Mouse (Mus musculus) left cerebral cortex, postnatal 25 days (tissue): Measurements from ENCODE around the gene Sgo2b. TPM values are rescaled to one million over a fixed set of nuclear protein-coding genes. Genes with fewer than 3 reads are reported as not detected.
"Not testable (repeated sequence)": the region's sequence is repeated elsewhere in the genome, so short reads cannot be mapped to it uniquely, and the experiment has no call there.

Experiments
- DNase-seq, 2 experiments: peaks; one replicate each; pipeline ENCODE4 v3.0.0; 2022; ENCODE audit warnings: low spot score in 2 of 2, mixed read lengths in 1 of 2
- intact Hi-C: fragments of 180-260 bp; cut with DNase I; formaldehyde crosslinking; loops from one replicate; pipeline ENCODE4 v1.15.1; 2025
- total RNA-seq, 2 experiments: library from RNA; stranded (reverse); gene quantifications; 2 replicates each; pipeline ENCODE4 v1.2.3; 2021

The Sgo2b gene
- not detected for total RNA-seq

DNA sequence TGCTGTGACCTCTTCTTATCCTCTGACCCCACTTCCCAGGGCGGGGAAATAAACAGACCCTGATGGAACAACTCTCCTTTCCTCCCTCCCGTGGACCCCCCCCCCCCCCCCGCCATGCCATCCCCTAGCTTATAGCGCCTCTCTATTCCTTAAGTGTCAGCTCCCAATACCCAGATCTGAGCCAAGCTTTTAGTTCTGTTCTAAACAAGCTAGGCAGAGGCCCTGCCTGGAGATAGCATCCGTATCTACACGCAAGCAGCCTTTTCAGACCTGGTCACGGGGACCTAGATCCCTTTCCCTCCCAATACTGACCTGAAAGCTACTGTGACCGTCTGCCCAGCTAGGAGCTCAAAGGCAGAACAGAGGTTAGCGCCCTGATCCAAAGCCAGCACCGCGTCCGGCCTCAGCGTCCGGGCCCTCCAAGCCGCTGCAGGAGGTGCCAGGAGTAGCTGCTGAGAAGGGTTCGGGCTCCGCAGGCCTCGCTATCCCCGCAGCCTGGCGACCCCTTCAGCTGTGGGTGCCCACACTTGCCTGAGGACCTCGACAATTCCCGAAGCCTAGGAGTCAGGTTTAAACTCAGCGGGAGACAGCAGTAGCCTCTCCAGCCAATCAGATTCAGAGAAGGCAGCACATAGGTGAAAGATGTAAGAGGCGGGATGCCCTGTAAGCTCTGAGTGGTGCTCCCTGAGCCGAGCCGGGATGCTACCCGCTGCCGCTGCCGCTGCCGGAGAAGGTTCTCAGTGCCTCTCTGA is at the start of gene Sgo2b:
Gene Sgo2b, minus strand, starts transcription at position 623 of the 752 bp plus-strand sequence.
- peak in 1 of 2 experiments; percentile 14 for DNase-seq
- intact Hi-C loops: no loop called here

DNA sequence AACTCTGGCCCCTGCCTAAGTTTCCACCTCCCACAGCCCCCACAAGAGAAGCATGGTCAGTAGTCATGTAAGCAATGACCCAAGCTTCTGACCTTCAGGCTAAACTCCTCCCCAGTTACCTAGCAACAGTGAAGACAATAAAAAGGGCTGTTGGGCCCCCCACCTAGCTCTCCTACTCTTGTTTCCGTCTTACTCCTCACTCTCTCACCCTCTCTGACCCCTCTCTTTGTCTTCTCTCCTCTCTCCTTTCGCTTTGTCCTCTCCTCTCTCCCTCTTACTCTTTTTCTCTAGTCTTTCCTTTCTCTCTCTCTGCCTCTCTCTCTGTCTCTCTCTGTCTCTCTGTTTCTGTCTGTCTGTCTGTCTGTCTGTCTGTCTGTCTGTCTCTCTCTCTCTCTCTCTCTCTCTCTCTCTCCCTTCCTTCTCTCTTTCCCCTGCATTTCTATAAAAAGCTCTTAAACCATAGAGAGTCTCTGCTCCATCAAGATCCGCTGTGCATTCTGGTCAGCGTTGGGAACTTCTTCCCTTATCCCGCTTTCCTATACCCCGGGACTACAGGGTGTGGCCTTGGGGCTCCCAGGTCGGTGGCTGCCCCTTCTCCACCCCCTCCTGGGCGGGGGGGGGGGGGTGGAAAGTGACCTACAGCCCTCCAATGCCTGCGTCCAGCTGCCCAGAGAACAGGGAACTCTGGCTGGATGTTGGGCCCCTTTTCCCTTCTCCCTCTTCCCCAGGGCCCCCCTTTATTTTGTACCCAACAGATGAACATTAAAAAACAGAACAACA is 18.8 kb upstream of the Sgo2b start:
- DNase-seq, intact Hi-C loops: not testable (repeated sequence)

DNA sequence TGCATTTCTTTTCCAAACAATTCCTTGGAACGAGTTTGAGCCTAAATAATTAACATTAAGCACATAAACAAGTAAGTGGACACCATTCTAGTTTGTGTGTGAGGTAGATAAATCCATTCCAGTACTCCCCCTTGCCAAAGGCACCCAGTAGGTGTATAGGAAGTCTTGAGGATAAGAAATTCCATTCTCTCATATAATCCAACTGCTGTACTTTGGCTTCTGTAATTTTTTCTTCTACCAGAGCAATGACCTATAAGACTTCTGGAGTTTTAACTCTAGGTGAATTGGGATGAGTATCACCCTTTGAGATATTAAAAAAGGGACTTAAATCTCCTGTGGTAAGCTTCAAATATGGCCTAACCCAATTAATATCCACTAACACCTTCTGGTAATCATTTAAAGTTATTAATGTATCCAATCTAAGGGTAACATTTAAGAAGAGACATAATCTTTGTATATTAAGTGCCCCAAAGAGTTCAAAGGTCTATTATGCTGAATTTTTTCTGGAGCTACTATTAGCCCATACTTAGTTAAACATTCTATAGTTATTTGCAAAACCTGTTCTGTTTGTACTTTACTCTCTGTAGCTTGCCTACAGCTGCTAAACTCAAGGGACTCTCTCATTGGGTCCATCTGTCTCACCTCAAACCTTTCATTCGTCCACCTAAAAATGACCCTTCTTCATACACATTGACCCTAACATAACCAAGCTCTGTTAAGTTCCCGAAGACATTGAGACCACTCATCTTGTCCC is 9.2 kb upstream of the Sgo2b start:
- intact Hi-C loops: no loop called here
- no peak for DNase-seq

DNA sequence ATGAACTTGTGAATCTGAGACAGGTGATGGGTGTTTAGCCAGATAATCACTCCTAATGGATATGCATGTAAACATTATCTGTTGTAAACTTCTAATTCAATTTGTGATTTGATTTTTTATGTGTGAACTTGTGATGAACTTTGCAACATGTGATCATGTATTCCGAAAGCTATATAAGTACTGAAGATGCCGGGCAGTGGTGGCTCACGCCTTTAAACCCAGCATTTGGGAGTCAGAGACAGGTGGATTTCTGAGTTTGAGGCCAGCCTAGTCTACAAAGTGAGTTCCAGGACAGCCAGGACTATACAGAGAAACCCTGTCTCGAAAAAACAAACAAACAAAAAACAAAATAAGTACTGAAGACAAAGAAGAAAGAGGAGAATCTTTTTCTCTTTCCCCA is 1.8 kb upstream of the Sgo2b start:
- intact Hi-C loops, DNase-seq: not testable (repeated sequence)

DNA sequence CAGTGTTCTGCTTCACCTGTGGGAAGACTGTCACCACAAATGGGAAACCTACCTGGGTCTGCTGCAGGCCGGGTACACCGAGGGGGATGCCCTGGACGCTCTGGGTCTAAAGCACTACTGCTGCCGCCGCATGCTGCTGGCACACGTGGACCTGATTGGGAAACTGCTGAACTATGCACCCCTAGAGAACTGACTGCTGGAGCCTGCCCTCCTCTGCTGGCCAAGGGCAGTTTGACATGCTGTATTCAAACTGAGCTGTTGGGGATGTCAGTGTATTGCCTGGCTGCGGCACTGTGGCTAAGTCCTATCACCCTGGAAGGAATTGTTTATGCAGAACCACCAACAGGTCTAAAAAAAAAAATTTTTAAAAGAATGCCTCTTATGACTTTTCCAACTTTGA is 18.9 kb downstream of the Sgo2b start:
- intact Hi-C loops: no loop called here
- DNase-seq: no peak

DNA sequence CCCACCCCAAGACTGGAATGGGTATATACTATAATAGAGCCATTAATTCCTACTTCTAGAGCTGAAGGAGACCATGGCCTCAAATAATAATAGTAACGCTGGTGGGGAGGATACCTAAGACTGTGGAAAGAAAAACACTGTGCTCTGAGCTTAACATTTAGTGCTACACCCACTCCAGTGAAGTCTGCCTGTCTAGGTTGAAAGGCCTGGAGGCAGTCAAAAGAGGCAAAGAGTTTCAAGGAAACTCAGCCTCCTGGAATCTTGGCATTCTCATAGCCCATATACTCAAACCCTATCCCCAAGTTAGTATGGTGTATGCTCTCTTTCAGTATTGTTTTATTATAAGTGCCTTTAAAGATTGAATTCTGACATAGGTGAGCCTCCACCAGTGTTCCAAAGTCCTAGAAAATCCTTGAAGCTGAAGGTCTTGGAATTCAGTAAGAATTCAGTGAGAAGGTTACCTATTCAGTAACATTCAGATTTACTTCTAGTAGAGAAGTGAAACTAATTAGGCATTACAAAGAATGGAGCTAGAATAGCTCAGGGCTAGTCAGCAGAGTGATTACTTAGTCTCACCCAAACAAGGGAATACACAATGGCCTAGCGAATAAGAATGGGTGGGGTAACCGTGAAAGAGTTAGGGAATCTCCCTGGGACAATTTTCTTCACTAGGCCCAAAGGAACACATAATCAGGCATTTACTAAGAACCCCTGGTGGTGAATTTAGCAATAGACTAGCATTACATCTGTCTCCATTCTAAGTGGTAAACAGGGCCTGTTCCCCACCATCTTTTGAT is 22.5 kb downstream of the Sgo2b start:
- intact Hi-C loops: no loop called here

DNA sequence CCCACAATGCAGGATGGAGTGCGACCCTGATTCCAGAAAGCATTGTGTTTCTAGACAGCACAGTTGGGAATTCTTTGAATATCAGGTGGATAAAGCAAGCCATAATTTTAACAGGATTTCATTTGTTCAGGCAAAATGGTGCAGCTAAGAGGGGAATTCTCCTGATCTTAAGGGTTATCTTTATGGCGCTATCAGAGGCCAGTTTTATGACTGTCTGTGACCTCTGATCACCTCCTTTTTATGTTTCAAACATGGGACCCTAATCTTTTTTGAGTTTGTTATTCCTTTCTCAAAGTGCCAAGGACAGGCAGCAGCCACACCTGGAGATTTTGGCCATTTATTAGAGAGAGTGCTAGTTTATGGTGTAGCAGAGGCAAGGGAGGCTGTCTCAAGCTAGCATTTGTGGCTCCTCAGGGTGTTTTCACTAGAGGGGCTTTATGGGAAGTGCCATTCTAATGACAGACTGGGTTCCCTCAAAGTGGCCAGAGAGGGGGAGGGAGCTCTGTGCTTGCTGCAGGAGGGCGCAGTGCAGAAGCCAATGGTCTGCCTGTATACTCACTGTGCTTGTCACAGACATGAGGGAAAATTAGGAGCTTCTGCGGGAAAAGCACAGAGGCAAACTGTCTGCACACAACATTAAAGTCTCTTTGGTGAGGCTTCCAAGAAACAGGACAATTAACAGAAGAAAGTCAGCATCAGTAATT is 30.6 kb downstream of the Sgo2b start:
- DNase-seq: no peak
- intact Hi-C loops: no loop called here

More for the DNA sequence above, 22.5 kb downstream of the Sgo2b start:
- no peak for DNase-seq

DNA sequence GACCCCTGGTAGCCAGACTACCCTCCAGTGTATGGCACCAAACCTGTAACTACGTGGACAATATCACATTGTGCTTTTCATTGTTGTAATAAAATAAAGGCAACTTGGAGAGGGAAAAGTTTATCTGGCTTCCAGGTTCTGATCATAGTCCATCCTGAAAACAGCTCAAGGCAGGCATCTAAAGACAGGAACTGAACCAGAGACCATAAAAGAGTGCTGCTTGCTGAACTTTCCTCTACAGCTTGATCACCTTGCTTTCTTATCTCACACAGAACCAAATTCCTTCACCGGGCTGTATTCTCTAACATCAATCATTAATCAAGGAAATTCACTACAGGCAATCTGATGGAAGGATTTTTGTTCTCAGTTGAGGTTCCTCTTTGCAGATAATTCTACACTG is 57.0 kb downstream of the Sgo2b start:
- intact Hi-C loops: no loop called here

DNA sequence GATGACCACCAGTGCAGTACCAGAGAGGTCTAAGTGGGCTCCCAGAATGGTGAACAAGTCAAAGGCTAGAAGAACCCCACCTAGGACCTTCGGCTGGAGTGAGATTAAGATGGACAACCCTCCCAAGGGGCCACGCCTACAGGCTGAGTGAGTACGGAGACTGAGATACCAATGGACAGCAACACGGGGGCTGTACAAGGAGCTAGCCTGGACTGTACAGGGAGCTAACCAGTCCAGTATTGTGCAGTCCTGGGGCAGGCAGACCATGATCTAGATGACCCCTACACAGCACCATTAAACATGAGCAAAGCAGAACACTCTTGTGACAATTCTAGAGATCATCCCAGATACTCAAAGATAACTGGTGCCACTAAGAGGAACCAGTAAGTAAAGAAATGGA is 73.7 kb downstream of the Sgo2b start:
- intact Hi-C loops: no loop called here

More for the DNA sequence above, 57.0 kb downstream of the Sgo2b start:
- DNase-seq: no peak

DNA sequence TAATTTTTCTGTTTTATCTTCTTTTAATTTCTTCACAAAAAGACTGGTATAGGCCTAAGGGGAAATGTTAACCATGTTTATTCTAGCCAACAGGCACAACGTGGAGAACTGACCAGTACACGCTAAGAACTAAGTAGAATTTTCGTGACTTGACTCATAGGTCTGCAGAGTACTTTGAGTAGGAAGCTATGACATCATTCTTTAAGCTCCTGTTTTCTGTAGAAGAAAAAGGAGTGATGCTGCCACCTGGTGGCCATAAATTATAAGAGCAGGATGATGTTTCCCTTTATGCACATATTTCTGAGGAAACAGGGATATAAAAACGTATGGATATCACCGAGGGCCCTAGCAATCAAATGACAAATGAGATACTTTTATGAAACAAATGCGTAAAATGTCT is 74.7 kb downstream of the Sgo2b start:
- intact Hi-C loops: loop anchor here (2.0 kb wide), 2 partner anchors 999 to 1797 kb away; no protein-coding TSS in a partner anchor
- peak; percentile 87 to 92 for DNase-seq

More for the DNA sequence above, 73.7 kb downstream of the Sgo2b start:
- no peak for DNase-seq

DNA sequence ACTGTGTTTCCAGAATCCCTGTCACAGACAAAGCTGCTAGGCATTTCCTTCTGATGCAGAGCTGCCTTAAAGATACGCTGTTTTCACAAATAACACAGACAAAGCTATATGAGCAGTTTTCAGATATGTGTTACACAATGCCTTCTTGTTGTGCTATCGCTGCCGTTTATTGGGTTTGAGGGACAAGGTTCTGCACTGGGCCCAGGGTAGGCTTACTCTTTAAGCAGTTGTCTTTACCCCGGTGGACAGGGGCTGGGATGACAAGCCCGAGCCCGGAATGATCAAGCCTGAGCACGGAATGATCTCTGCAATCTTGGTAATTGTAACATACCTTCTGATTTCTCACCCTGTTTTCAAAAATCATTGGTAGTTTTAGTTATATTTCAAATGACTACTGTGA is 75.1 kb downstream of the Sgo2b start:
- intact Hi-C loops: loop anchor here (2.0 kb wide), 2 partner anchors 998 to 1796 kb away; no protein-coding TSS in a partner anchor
- DNase-seq: no peak
